Mouse (Mus musculus) layer of hippocampus, postnatal 14 days (tissue): Measurements from ENCODE around the gene I830077J02Rik. TPM values are rescaled to one million over a fixed set of nuclear protein-coding genes. Genes with fewer than 3 reads are reported as not detected.

Experiments
- DNase-seq, 2 experiments: peaks; one replicate each; pipeline ENCODE4 v3.0.0; 2021 to 2022; ENCODE audit warnings: low spot score in 2 of 2, mixed read lengths in 1 of 2
- total RNA-seq, 2 experiments: library from RNA; stranded (reverse); gene quantifications; 2 replicates each; pipeline ENCODE4 v1.2.3; 2021

I830077J02Rik gene
- total RNA-seq, 2 experiments from 2014 or later = 0.55 to 0.86 TPM

- DNase-seq = peak; percentile 53 to 62
Measured at GRCm38 (mm10) chr3:105894601-105895592, 37.6 kb downstream of the I830077J02Rik start.

DNA sequence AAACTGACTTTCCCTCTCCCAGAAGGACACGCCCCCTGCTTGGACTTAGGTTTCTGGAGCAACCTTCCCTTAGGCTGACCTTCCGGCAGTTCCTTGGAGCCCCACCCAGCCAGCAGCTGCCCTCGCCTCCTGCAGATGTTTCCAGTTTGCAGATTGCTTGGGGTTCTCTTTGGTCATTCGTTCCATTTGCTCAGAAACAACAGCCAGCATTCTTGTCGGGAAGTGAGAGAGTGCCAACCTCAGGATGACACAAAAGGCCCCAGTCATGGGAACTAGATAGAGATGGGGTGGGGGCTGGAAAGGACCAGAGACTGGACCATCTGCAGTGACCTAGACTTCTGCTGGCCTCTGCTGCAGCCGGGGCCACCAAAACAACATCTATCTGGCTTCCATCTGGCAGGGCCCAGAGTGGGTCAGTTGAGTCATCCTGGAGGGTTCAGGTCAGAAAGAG lies 38.5 kb downstream of the I830077J02Rik start:
- no peak for DNase-seq

- DNase-seq = no peak
Measured at GRCm38 (mm10) chr3:105892572-105893495, 39.6 kb downstream of the I830077J02Rik start.

DNA sequence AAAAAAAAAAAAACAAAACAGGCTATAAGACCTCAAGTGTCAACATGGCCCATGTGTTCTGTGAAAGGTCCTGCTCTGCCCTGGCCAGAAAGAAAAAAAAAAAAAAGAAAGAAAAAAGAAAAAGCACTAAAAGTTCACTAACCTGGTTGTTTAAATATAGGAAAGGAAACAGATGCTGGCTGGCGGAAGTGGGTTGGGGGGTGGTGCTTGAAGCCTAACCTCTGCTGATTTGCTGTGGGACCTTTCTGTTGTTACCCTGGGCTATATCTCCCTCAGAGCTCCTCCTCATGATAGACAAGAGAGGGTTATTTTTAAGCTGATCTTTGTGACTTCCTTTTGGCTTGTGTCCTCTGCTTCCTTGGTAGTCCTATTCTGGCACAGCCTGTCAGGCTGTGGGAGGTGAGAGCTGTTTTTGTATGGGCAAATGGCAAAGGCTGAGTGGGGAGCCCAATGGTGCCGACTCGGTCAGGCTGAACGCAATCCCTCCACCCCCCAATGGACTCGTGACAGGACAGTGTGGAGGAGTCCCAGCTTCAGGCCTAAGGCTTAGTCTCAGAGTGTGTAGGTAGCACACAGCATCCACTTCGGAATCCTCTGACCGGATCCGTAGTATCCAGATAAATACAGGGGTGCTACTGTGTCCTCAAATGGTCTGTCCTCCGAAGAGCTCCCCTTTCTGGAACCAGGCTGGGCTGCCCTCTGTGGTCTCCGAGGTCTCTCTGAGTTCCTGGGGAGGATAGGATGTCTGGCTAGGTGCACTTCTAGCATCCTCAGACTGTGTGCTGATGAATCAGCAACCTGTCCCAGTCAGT lies 40.5 kb downstream of the I830077J02Rik start:
- no peak for DNase-seq

DNA sequence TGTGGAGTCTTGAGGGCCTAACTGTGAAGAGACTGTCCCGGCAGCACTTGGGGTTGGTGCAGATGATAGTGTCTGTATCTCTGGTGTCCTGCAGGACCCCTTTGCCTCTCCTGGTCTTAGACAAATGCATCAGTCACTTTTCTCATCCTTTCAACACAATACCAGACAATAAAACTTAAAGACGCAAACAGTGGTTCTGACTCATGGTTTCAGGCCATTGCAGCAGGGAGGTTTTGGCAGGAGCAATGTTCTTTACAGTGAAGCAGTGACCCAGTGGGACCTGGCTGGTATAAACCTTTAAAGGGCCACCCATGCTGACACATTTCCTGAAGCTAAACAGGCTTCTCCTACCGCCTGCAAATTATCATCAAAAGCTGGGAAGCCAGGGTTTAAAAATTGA lies 41.3 kb downstream of the I830077J02Rik start:
- DNase-seq = no peak

- no peak for DNase-seq
Measured at GRCm38 (mm10) chr3:105890220-105890619, 42.2 kb downstream of the I830077J02Rik start.

DNA sequence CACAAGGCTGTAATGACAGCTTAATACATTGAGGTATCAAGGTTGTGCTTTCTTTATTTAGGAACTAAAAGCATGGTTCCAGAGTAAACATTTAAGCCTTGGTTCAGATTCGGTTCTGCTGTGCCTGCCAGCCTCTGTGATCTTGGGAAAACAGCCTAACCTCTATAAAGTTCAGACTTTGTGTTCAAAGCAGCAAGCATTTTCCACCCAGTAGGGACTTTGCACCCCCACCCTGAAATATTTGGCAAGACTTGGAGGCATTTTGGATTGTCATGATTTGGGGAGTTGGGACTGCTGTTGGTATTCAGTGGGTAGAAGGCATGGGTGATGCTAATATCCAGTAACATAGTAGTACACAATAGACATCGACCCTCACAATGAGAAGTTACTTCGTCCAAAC lies 43.5 kb downstream of the I830077J02Rik start:
- no peak for DNase-seq

DNA sequence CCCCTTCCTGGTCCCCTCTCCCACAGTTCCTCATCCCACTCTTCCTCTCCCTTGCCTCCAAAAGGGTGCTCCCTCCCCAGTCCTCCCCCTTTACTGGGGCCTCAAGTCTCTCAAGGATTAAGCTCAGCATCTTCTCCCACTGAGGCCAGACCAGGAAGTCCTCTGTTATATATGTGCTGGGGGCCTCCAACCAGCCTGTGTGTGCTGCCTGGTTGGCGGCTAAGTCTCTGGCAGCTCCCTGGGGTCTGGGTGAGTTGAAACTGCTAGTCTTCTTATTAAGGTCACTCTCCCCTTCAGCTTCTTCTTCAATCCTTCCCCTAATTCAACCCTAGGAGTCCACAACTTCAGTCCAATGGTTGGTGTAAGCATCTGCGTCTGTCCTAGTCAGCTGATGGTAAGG lies 49.4 kb downstream of the I830077J02Rik start:
- DNase-seq = no peak

DNA sequence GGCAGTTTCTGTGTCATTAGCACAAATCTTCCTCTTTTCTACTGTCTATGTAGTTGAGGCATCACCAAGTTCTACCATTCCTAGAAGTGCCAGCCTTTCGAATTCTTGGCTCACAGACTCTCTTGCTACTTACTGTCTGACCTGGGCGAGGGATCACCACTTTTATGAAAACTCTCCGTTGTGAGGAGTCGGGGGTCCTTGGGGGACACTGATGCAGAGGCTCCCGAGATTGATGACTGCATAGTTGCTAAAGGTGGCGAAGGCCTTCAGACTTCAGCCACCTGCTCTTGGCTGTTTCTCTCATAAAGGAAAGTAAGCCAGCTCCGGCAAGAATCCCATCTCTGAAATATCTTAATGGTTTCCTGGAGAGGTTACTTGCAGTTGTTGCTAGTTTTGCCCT lies 50.4 kb downstream of the I830077J02Rik start:
- no peak for DNase-seq

DNA sequence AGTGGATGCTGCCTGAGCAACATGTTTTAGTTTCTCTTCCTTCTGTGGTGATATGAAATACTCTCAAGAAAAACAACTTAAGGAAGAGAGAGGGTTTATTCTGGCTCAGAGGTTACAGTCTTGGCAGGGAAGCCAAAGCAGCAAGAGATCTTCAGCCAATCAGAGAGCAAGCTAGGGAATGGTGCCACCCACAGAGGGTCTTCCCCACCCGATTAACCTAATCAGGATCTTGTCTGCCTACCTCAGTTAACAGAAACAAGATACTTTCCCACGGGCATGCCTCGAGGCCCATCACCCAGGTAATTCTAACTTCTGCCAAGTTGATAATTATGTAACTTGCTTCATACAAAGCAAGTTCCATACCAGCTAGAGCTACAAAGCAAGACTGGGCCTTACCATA lies 52.0 kb downstream of the I830077J02Rik start:
- DNase-seq = no peak

DNA sequence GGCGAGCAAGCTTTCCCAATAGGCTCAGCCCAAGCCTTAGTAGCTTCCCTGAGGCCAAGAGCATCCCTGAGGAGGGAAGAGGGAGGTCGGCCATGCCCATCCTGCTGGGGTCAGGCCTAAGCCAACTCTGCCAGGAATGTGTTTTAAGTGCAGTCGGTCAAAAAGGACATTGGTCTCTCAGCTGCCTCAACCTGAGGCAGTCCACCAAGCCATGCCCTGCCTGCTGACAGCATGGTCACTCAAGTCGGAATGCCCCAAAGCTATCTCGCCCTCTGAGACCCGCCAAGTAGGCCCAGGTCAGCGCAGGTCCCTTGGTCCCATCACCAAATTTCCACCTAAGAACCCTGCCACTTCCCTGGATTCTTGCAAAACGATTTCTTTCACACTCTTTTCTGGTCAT lies 53.7 kb downstream of the I830077J02Rik start:
- no peak for DNase-seq

DNA sequence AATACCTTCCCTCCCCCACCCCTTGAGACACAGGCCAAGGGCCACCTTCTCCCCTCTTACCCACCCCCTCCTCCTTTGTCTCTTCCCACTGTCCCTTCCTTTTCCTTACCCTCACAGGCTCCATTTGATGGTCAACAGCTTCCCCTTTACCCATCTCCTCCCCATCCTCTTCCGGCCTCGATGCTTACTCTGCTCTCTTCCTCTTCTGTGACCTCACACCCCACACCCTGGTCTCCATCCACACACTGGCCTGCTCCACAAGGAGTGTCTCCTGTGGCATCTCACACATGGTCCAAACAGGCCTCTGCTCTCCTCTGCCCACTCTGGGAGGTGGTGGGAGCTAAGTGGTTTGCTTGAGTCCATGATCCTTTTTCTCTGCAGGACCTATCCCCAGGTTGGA lies 54.5 kb downstream of the I830077J02Rik start:
- DNase-seq = no peak

- no peak for DNase-seq
Measured at GRCm38 (mm10) chr3:105877252-105877803, 55.1 kb downstream of the I830077J02Rik start.

DNA sequence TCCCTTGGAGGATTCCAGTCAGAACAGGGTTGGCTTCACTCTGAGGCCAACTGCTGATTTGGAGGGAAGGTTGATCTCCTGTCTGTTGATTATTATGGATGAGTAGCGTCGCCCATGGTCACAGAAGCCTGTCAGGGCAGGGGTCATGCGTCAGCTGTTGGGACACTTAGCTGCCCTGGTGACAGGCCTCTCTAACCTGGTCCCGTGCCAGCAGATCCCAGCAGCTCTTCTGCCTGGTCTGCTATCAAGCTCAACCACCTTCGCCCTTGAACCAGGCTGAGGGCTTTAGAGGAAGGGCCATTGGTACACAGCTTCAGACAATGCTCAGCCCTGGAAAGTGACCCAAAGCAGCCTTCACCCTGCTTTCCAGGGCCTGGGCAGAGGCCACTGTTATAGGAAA lies 56.4 kb downstream of the I830077J02Rik start:
- no peak for DNase-seq

Other genes with a start within 250 kb of the I830077J02Rik start
- 10 to 100 TPM in 1 of 2 experiments, 1 to 10 TPM in 1; 9.5 to 12.3 TPM for gene Ddx20, start 245.1 kb downstream of the I830077J02Rik start, total RNA-seq
- 10 to 100 TPM; 50.0 to 50.9 TPM for gene Inka2, start 228.1 kb downstream of the I830077J02Rik start, total RNA-seq
- gene Rap1a, start 131.3 kb downstream of the I830077J02Rik start, total RNA-seq = 100 to 1,000 TPM; 125 to 130 TPM
- gene Adora3, start 61.8 kb downstream of the I830077J02Rik start, total RNA-seq = under 1 TPM; 0.62 to 0.95 TPM
- under 1 TPM in 1 of 2 experiments, not detected in 1; 0.69 TPM for gene Tmigd3, start 61.8 kb downstream of the I830077J02Rik start, total RNA-seq
- gene Wdr77, start 26.7 kb upstream of the I830077J02Rik start, total RNA-seq = 10 to 100 TPM; 53.2 to 57.2 TPM
- gene Atp5f1, start 27.4 kb upstream of the I830077J02Rik start, total RNA-seq = 100 to 1,000 TPM; 308 to 321 TPM
- gene Ovgp1, start 41.0 kb upstream of the I830077J02Rik start, total RNA-seq = 1 to 10 TPM; 2.2 TPM
- gene Pifo, start 82.0 kb upstream of the I830077J02Rik start, total RNA-seq = 1 to 10 TPM in 1 of 2 experiments, under 1 TPM in 1; 0.41 to 1.8 TPM
- gene Chil5, start 100.2 kb upstream of the I830077J02Rik start, total RNA-seq = not detected
- gene Chia1, start 180.6 kb upstream of the I830077J02Rik start, total RNA-seq = under 1 TPM; 0.58 to 0.60 TPM
- not detected for gene Chil3, start 234.9 kb upstream of the I830077J02Rik start, total RNA-seq